Mouse (Mus musculus): ENCODE results near the gene 4933427D14Rik. TPM values are rescaled to one million over a fixed set of nuclear protein-coding genes. Genes with fewer than 3 reads are reported as not detected.

Gene 4933427D14Rik
- total RNA-seq, 2 experiments from 2014 or later, result 4.2 to 8.9 TPM

- no peak for ATAC-seq (replicated peaks; ENCODE audit: low FRiP score, poor library complexity, severe bottlenecking)
Observed at GRCm38 (mm10) chr11:72151120-72151519, 56.1 kb downstream of the 4933427D14Rik start.

- no peak for ATAC-seq (replicated peaks; ENCODE audit: low FRiP score, poor library complexity, severe bottlenecking)
Observed at GRCm38 (mm10) chr11:72147910-72148309, 59.3 kb downstream of the 4933427D14Rik start.

- ATAC-seq (replicated peaks; ENCODE audit: low FRiP score, poor library complexity, severe bottlenecking), result no peak
Observed at GRCm38 (mm10) chr11:72145877-72146248, 61.4 kb downstream of the 4933427D14Rik start.

DNA sequence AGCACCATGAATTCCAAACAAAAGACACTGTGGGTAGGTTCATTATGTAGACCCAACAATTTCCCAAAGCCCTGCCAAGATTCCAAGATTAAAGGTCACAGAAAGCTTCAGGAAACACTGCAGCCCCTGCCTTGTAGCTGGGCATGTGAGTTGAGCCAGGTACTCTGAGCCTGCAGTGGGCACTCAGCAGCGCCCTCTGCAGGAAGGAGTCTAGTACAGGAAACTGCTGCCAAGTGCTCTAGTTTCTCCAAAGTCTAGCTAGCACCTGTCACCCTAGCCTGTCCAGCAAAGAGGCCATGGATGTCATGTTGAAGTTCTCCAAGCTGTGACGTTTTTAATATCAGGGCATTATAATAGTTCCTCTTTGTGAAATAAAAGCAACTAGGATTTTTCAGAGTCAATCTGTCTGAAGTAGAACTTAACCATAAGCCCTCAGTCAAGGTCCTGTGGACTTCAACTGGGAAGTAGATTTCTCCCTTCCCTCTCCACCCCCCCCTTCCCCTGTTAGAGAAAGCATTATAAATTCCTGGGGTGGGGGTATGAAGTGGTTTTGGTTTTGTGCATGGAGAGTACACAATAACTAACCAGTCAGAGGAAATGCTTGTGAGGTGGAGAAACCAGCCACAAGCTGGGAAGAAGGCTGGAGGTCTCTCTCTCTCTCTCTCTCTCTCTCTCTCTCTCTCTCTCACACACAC is 61.9 kb downstream of the 4933427D14Rik start:
- no peak for ATAC-seq (replicated peaks; ENCODE audit: low FRiP score, poor library complexity, severe bottlenecking)

DNA sequence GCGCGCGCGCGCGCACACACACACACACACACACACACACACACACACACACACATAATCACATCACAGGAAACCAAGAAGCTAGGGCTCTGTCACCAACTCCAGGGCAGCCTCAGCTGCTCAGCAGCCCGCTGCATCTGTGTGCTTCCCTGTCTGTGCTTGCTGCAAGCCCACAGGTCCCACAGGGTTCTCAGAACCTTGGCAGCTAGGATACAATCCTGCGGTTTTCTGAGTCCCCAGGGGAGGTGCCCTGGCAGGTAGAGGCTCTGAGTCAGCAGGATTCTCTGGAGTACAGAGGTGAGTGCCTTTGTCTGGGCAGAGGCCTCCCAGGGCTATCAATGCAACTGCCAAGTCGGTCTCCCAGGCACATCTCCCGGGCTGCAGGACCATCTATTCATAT is 64.4 kb downstream of the 4933427D14Rik start:
- no peak for ATAC-seq (replicated peaks; ENCODE audit: low FRiP score, poor library complexity, severe bottlenecking)

- no peak for ATAC-seq (replicated peaks; ENCODE audit: low FRiP score, poor library complexity, severe bottlenecking)
Observed at GRCm38 (mm10) chr11:72140198-72140597, 67.1 kb downstream of the 4933427D14Rik start.

DNA sequence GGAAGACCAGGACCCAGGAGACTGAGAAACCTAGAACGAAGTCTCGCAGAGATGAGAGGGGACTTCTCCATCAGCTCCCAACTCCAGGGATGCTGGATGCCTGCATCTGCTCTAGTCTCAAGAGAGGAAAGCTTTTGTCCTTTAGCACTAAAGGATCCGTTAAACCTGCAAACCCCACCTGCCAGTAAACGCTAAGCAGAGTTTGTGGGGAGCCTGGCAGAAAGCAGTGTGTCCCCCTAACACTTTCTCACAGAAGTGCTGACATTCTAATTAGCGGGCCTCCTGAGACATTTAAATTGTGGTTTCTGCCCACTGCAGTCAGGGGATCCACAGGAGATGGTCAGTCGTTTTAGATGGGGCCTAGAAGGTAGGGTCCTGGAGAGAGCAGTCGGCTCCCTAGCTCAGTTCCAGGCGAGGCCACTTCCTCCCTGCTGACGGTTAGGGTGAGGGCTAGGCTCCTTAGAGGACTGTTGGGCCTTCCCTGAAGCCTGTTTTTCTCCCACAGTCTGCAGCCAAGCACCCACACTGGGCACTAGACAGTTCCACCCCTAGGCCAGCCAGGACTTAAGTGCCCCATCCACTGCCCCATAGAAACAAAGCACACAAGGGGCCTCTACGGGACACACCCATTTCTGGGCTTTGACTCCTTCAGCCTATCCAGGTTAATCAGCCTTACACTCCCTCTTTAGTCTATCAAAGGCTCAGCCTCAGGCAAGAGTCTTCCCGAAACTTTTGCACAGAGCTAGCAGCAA is 70.9 kb downstream of the 4933427D14Rik start:
- ATAC-seq (replicated peaks; ENCODE audit: low FRiP score, poor library complexity, severe bottlenecking), result no peak

DNA sequence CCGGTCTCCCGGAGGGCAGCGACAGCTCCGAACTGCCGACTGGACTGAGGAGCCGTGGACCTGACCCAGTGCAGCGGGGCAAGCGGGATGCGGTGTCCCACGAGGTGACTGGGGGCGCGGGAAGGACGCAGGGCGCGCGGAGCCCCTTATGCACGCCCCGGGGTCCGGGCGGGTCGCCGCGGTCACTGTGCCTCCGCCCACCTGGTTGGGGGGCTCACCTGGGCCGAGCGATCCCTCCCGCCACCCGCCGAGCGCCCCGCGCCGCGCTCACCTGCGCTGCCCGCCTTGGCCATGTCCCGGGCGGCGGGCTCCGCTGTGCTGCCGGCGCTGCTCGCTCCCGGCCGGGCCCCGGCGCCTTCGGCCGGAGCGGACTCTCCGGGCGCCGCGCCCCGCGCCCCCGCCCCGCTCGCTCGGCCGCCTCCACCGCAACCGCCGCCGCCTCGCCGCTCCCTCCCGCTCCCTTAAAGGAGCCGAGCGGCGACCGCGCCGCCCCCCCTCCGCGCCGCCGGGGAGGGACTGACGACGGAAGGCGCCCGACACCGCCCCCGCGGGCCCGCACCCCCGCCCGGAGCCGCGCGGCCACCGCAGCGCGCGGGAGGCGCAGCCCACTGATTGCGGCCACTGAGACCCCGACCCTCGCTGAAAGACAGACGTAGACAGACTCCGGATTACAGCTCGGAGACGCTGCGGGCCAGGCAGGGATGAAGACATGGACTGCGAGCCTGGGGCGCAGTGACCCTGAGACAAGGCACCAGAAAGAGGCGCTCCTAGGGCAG is 71.7 kb downstream of the 4933427D14Rik start, which contains the start of gene Pitpnm3:
TSS of gene Pitpnm3 (minus strand) at position 396 of the 776 bp plus-strand sequence.
- ATAC-seq (replicated peaks; ENCODE audit: low FRiP score, poor library complexity, severe bottlenecking), result no peak

- 0 out of 2 replicates have a peak, but pooled peaks have one; percentile 11 for ATAC-seq (replicated peaks; ENCODE audit: low FRiP score, poor library complexity, severe bottlenecking)
Observed at GRCm38 (mm10) chr11:72134536-72135382, 72.5 kb downstream of the 4933427D14Rik start.

DNA sequence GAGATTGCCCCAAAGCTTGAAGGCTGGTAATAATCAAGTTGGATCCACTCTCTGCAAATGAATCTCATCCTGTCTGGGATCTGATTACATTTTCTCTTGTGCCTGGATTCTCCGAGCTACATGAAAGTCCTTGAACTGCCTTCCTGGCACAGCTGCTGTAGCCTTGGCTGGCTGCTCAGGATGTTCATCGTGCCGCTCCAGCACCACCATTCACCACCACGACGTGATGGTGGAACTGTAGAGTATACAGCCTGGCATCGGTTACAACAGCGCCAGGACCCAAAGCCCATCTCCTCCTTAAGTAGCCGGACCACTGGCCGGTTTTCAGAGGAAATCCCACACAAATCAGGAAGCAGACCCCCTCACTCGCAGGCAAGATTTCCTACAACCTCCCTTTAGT is 74.2 kb downstream of the 4933427D14Rik start:
- no peak for ATAC-seq (replicated peaks; ENCODE audit: low FRiP score, poor library complexity, severe bottlenecking)

GRCm38 (mm10) chr11:72132266-72132665 is 75.0 kb downstream of the 4933427D14Rik start:
- no peak for ATAC-seq (replicated peaks; ENCODE audit: low FRiP score, poor library complexity, severe bottlenecking)

DNA sequence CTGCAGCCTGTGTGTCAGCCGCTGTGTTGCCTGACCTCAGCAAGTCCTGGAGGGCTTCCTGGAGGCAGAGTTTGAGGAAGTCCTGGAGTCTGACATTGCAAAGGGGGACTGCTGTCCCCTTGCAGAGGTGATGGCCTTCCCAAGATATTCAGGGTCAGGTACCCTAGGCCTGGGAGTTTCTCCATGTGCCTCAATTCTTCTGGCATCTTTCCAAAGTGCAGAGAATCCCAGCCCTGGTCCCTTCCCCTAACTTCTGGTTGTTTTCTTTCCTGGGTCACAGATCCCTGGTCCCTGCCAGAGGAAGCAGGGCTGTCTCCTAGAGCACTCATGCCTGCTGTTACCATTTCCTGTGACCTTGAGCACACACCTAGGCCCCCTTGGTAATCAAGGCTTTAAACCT is 75.6 kb downstream of the 4933427D14Rik start:
- no peak for ATAC-seq (replicated peaks; ENCODE audit: low FRiP score, poor library complexity, severe bottlenecking)

DNA sequence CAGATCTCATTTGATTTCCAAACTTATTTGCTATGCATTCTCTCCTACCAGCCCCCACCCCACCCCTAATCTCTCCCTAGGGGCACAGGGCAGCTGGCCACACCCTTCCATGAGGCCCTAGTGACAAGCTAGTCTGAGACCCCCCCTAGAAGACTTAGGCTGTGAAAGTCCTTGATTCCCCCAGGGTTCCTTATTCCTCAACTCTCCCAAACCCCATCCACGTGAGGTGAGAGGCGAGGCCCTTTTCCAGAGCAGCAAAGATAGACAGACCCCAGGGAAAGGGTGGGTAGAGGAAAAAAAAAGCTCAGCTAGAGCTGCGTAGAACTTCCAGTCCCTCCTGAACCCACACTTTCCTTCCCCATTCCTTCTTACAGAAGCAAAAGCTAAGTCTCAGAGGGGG is 76.4 kb downstream of the 4933427D14Rik start:
- ATAC-seq (replicated peaks; ENCODE audit: low FRiP score, poor library complexity, severe bottlenecking), result no peak

DNA sequence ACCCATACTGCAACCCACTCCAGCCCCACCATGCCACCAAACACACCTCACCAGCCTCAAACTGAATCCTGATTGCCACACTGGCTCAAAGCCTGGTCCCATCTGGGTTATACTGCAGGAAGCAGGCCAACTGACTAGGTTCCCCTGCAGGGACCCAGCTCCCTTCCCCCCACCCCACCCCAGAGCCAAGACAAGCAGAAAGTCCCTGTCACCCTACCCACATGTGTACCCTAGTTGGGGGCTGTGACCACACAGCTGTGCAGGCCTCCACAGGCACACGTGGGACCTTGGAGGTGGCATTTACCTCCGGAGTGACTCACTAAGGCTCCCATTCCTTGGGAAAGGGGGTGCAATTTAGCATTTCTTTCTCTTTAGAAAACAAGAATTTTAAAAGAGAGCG is 76.8 kb downstream of the 4933427D14Rik start:
- no peak for ATAC-seq (replicated peaks; ENCODE audit: low FRiP score, poor library complexity, severe bottlenecking)

- no peak for ATAC-seq (replicated peaks; ENCODE audit: low FRiP score, poor library complexity, severe bottlenecking)
Observed at GRCm38 (mm10) chr11:72130021-72130420, 77.2 kb downstream of the 4933427D14Rik start.

DNA sequence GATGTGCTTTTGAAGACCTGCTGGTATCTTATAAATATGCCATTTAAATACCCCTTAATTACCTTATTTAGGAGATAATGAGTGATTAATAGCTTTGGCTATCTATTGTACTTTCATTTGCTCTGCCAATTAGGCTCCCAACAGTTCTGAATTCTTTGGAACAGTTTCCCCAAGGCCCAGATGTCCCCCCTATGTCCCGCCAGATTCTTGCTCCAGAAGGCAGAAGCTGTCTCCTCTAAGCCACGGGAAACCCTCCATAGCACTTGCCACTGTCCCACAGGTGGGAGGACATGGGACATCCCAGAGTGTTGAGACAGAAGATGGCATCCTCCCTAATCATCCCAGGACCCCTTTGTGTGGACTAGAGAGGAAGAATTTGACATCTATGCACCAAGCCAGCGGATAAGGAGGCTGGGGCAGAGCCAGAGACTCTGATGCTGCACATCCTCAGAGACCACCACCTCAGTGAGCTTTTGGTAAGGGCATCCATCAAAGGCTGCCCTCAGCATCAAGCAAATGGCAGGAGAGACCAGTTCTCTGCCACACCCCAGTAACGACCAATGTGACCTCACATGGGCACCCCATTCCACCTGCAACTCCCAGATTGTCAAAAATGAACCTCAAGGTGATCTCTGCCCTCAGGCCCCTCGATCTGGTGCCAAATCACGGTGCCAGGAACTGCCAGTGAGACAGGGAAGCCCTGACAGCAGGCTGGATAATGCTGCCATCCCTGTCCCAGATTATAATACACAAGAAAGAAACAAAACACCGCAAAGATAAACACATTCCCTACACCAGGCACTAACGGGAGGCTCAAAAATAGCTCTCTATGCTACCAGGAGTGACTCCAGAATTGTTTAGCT is 78.0 kb downstream of the 4933427D14Rik start:
- no peak for ATAC-seq (replicated peaks; ENCODE audit: low FRiP score, poor library complexity, severe bottlenecking)

GRCm38 (mm10) chr11:72127450-72128189 is 79.6 kb downstream of the 4933427D14Rik start:
- no peak for ATAC-seq (replicated peaks; ENCODE audit: low FRiP score, poor library complexity, severe bottlenecking)

GRCm38 (mm10) chr11:72125781-72126180 is 81.5 kb downstream of the 4933427D14Rik start:
- no peak for ATAC-seq (replicated peaks; ENCODE audit: low FRiP score, poor library complexity, severe bottlenecking)

Measured in erythroblast, adult 5-6 weeks (primary cell).